Mouse (Mus musculus): ENCODE data around the gene Camkv.

Camkv gene

GRCm38 (mm10) chr9:107963700-107964099, 28.2 kb downstream of the Camkv start:
- DNase-seq: peak; percentile 66 to 83

- no peak for DNase-seq
Observed at GRCm38 (mm10) chr9:107964681-107965080, 29.2 kb downstream of the Camkv start.

GRCm38 (mm10) chr9:107966676-107967075, 31.2 kb downstream of the Camkv start:
- DNase-seq: no peak

- no peak for DNase-seq
Observed at GRCm38 (mm10) chr9:107967437-107967836, 32.0 kb downstream of the Camkv start.

- no peak for DNase-seq
Observed at GRCm38 (mm10) chr9:107968531-107968930, 33.1 kb downstream of the Camkv start.

GRCm38 (mm10) chr9:107970311-107970710, 34.8 kb downstream of the Camkv start:
- DNase-seq: no peak

GRCm38 (mm10) chr9:107971690-107972541, 36.4 kb downstream of the Camkv start:
- DNase-seq: no peak

GRCm38 (mm10) chr9:107974491-107975171, 39.2 kb downstream of the Camkv start:
- DNase-seq: no peak

GRCm38 (mm10) chr9:107975399-107976386, 40.2 kb downstream of the Camkv start, which contains the start of gene Uba7:
Gene Uba7 (plus strand): TSS chr9:107975505.
- DNase-seq: peak; percentile 36 to 48

GRCm38 (mm10) chr9:107978815-107979214, 43.3 kb downstream of the Camkv start:
- DNase-seq: no peak

- no peak for DNase-seq
Observed at GRCm38 (mm10) chr9:107981684-107982605, 46.5 kb downstream of the Camkv start.

GRCm38 (mm10) chr9:107982681-107983346, 47.3 kb downstream of the Camkv start, which contains the start of gene Gm20661:
Gene Gm20661 (plus strand): TSS chr9:107983058.
- peak; percentile 76 to 80 for DNase-seq

- DNase-seq: peak; percentile 79 to 81
Observed at GRCm38 (mm10) chr9:107983421-107983890, 48.0 kb downstream of the Camkv start.

GRCm38 (mm10) chr9:107984052-107984753, 48.7 kb downstream of the Camkv start:
- DNase-seq: no peak

- no peak for DNase-seq
Observed at GRCm38 (mm10) chr9:107984754-107985055, 49.2 kb downstream of the Camkv start.

GRCm38 (mm10) chr9:107985131-107986119, 50.0 kb downstream of the Camkv start, which contains the start of gene Inka1:
Gene Inka1 (minus strand): TSS chr9:107985879.
- peak; percentile 86 to 90 for DNase-seq

GRCm38 (mm10) chr9:107986376-107986775, 50.9 kb downstream of the Camkv start:
- DNase-seq: peak; percentile 84 to 86

GRCm38 (mm10) chr9:107987950-107988349, 52.5 kb downstream of the Camkv start:
- DNase-seq: no peak

GRCm38 (mm10) chr9:107992197-107992596, 56.7 kb downstream of the Camkv start, which contains the start of gene Cdhr4:
Gene Cdhr4 (plus strand): TSS chr9:107992497.
- DNase-seq: no peak

All from lung, adult 18-20 months (tissue).